Mouse (Mus musculus): ENCODE results near the gene AW011738. TPM values are rescaled to one million over a fixed set of nuclear protein-coding genes. Genes with fewer than 3 reads are reported as not detected.

AW011738 gene
- polyA plus RNA-seq, 1 experiment from 2014 or later: 2.4 TPM

- no peaks in the 10 kb centered on the region for H3K36me3 ChIP-seq (ENCODE audit: control insufficient read depth, insufficient read depth, low read length)
- H3K4me1 ChIP-seq (ENCODE audit: control insufficient read depth, insufficient read depth, low read length): peaks cover 50% of the 10 kb centered on the region
- 3% methylated on average over 35 of the region's 35 CpGs for WGBS
- peak overlapping the region; percentile 90 for H3K9ac ChIP-seq (ENCODE audit: low read length)
- H3K27ac ChIP-seq (ENCODE audit: low read length): peak overlapping the region; percentile 73
- peak overlapping the region; percentile 89 for H3K4me2 ChIP-seq (ENCODE audit: low read depth, low read length)
- ATAC-seq (ENCODE audit: insufficient read depth, low FRiP score): no peak
- no peaks in the 10 kb centered on the region for H3K9me3 ChIP-seq (replicated peaks; ENCODE audit: control insufficient read depth, low read length)
- H3K4me3 ChIP-seq (replicated peaks; ENCODE audit: low read length): peak overlapping the region; percentile 88
- H3K27me3 ChIP-seq (ENCODE audit: control insufficient read depth, insufficient read depth, low read length): no peaks in the 10 kb centered on the region
Measured at GRCm38 (mm10) chr4:156195927-156196870, 6.9 kb upstream of the AW011738 start.

DNA sequence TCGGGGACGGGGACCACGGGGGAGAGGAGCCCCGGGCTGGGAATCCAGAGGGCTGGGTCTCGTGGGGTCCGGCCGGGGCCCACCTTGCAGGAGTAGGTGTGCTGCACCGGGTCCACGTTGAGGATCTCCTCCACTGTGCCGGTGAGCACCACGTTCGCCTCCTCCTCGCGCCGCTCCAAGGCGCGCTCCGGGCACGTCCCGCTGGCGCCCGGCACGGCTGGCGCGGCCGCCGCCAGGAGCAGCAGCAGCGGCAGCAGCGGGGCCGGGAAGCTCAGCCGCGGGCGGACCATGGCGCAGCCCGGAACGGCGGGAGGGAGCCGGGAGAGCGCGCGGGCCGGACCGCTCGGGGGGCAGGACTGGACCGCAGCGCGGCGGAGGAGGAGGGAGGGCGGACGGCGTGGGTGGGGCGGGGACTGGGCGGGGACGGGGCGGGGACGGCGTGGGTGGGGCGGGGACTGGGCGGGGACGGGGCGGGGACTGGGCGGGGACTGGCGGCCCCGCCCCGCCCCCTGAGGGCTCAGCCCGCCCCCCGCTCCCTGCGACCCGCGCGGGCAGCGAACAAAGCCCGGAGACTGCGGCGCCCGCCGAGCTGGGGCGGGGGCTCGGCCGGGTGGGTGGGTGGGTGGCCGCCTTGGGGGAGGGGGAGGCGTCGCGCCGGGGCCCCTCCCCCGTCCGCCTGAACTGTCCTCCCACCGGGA is 5.8 kb upstream of the AW011738 start, which contains the start of gene Agrn:
TSS of gene Agrn (minus strand) at position 358 of the 698 bp plus-strand sequence.
- Histone ChIP-seq H3K9me3 (replicated peaks; ENCODE audit: control insufficient read depth, low read length) (no peaks in the 10 kb centered on the region), H3K4me2 (ENCODE audit: low read depth, low read length) (peak within 1 kb of the TSS; percentile 89), H3K27me3 (ENCODE audit: control insufficient read depth, insufficient read depth, low read length) (no peaks in the 10 kb centered on the region), H3K4me3 (replicated peaks; ENCODE audit: low read length) (peak within 1 kb of the TSS; percentile 88), H3K36me3 (ENCODE audit: control insufficient read depth, insufficient read depth, low read length) (no peaks in the 10 kb centered on the region), H3K4me1 (ENCODE audit: control insufficient read depth, insufficient read depth, low read length) (peaks cover 41% of the 10 kb centered on the region), H3K9ac (ENCODE audit: low read length) (peak within 1 kb of the TSS; percentile 90), H3K27ac (ENCODE audit: low read length) (peak within 1 kb of the TSS; percentile 91)
- peak; percentile 86 for ATAC-seq (ENCODE audit: insufficient read depth, low FRiP score)
- under 1% methylated on average over 31 of the region's 88 CpGs for WGBS

GRCm38 (mm10) chr4:156197829-156198205 is 5.3 kb upstream of the AW011738 start:
- ATAC-seq (ENCODE audit: insufficient read depth, low FRiP score): peak; percentile 89
- H3K9me3 ChIP-seq (replicated peaks; ENCODE audit: control insufficient read depth, low read length): no peaks in the 10 kb centered on the region
- WGBS: 0% methylated on average over 26 of the region's 26 CpGs
- H3K4me2 ChIP-seq (ENCODE audit: low read depth, low read length): peak overlapping the region; percentile 69
- H3K36me3 ChIP-seq (ENCODE audit: control insufficient read depth, insufficient read depth, low read length): no peaks in the 10 kb centered on the region
- H3K27ac ChIP-seq (ENCODE audit: low read length): peak overlapping the region; percentile 91
- no peaks in the 10 kb centered on the region for H3K27me3 ChIP-seq (ENCODE audit: control insufficient read depth, insufficient read depth, low read length)
- H3K4me3 ChIP-seq (replicated peaks; ENCODE audit: low read length): peak overlapping the region; percentile 59
- peak overlapping the region; percentile 82 for H3K9ac ChIP-seq (ENCODE audit: low read length)
- H3K4me1 ChIP-seq (ENCODE audit: control insufficient read depth, insufficient read depth, low read length): peaks cover 39% of the 10 kb centered on the region

GRCm38 (mm10) chr4:156200623-156201475 is 2.3 kb upstream of the AW011738 start, which contains the start of gene Isg15:
Gene Isg15 (minus strand): TSS chr4:156200818.
- 53% methylated on average over 10 of the region's 10 CpGs for WGBS
- H3K36me3 ChIP-seq (ENCODE audit: control insufficient read depth, insufficient read depth, low read length): no peaks in the 10 kb centered on the region
- 0 out of 2 replicates have a peak within 1 kb of the TSS, but pooled peaks have one; percentile 18 for H3K9ac ChIP-seq (ENCODE audit: low read length)
- H3K4me1 ChIP-seq (ENCODE audit: control insufficient read depth, insufficient read depth, low read length): peaks cover 19% of the 10 kb centered on the region
- H3K27ac ChIP-seq (ENCODE audit: low read length): no peak within 1 kb of the TSS
- H3K4me2 ChIP-seq (ENCODE audit: low read depth, low read length): peak within 1 kb of the TSS; percentile 36; the same call in 1 of the 2 replicates
- H3K9me3 ChIP-seq (replicated peaks; ENCODE audit: control insufficient read depth, low read length): no peaks in the 10 kb centered on the region
- no peak for ATAC-seq (ENCODE audit: insufficient read depth, low FRiP score)
- H3K27me3 ChIP-seq (ENCODE audit: control insufficient read depth, insufficient read depth, low read length): peaks cover 9% of the 10 kb centered on the region
- no peak within 1 kb of the TSS for H3K4me3 ChIP-seq (replicated peaks; ENCODE audit: low read length)

DNA sequence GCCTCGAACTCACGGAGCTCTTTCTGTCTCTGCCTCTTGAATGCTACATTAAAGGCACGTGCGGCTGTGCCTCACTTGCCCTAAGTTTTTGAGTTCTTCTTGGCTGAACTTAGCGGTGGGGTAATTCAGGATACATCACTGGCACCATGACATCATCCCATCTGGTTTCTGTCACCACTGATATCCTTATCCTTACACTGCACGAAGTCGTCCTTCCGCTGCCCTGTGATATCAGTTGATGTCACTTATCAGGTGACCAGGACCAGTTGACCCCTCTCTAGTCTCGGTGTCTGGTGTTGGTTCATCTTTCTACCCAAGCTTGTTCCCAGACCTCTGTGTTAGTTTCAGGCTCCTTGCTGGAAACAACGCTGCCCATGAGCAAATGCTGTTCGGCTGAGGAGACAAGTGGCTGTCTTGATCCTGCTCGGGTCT is 626 bp upstream of the AW011738 start:
- 33% methylated on average over 12 of the region's 12 CpGs for WGBS
- no peak for ATAC-seq (ENCODE audit: insufficient read depth, low FRiP score)
- Histone ChIP-seq H3K27ac (ENCODE audit: low read length) (no peak overlapping the region), H3K4me2 (ENCODE audit: low read depth, low read length) (peak overlapping the region; percentile 96), H3K36me3 (ENCODE audit: control insufficient read depth, insufficient read depth, low read length) (no peaks in the 10 kb centered on the region), H3K9ac (ENCODE audit: low read length) (peak overlapping the region; percentile 82), H3K4me1 (ENCODE audit: control insufficient read depth, insufficient read depth, low read length) (peaks cover 12% of the 10 kb centered on the region; the same call in 1 of the 2 replicates), H3K9me3 (replicated peaks; ENCODE audit: control insufficient read depth, low read length) (no peaks in the 10 kb centered on the region), H3K4me3 (replicated peaks; ENCODE audit: low read length) (peak overlapping the region; percentile 63), H3K27me3 (ENCODE audit: control insufficient read depth, insufficient read depth, low read length) (peaks cover 9% of the 10 kb centered on the region)

DNA sequence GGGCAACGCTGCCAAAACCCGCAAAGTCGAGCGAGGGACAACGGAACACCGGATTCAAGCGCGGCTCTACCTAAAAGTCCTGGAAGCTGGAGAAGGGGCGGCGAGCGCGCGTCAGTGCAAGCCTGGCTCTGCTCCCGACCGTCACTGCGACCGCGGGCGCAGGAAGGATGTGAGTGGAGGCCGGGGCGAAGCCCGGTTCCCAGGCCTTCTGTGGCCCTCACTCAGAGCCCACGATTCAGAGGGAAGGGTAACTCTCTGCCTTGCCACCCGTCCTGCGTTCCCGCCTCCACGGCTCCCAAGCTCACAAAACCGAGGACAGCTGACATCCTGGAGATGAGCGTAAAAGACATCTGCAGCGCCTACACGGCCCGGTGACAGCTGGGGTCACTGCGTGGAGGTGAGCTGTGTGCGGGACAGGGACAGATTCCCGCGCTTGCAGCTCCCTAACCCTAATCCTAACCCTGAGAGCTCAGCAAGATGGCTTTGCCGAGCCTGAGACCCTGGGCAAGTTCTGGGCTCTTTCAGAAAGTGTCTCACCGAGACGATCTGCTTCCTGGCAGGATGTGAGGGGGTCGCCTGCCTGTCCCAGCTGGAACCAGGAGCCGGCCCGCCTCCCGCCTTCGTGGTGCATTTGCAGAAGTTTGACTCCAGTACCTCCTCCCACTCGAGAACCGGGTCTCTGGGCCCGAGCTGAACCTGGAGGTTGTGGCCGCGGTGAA is 468 bp downstream of the AW011738 start:
- Histone ChIP-seq H3K27me3 (ENCODE audit: control insufficient read depth, insufficient read depth, low read length) (peaks cover 9% of the 10 kb centered on the region), H3K9me3 (replicated peaks; ENCODE audit: control insufficient read depth, low read length) (no peaks in the 10 kb centered on the region), H3K9ac (ENCODE audit: low read length) (peak overlapping the region; percentile 82), H3K4me2 (ENCODE audit: low read depth, low read length) (peak overlapping the region; percentile 96), H3K27ac (ENCODE audit: low read length) (peak overlapping the region; percentile 49), H3K4me3 (replicated peaks; ENCODE audit: low read length) (peak overlapping the region; percentile 63), H3K4me1 (ENCODE audit: control insufficient read depth, insufficient read depth, low read length) (peaks cover 10% of the 10 kb centered on the region; the same call in 1 of the 2 replicates), H3K36me3 (ENCODE audit: control insufficient read depth, insufficient read depth, low read length) (no peaks in the 10 kb centered on the region)
- WGBS: under 1% methylated on average over 49 of the region's 49 CpGs
- peak; percentile 41; the same call in 1 of the 2 replicates for ATAC-seq (ENCODE audit: insufficient read depth, low FRiP score)

- Histone ChIP-seq H3K36me3 (ENCODE audit: control insufficient read depth, insufficient read depth, low read length) (no peaks in the 10 kb centered on the region), H3K4me2 (ENCODE audit: low read depth, low read length) (no peak overlapping the region), H3K27me3 (ENCODE audit: control insufficient read depth, insufficient read depth, low read length) (peaks cover 9% of the 10 kb centered on the region; the same call in 1 of the 2 replicates), H3K9me3 (replicated peaks; ENCODE audit: control insufficient read depth, low read length) (no peaks in the 10 kb centered on the region), H3K9ac (ENCODE audit: low read length) (no peak overlapping the region), H3K4me1 (ENCODE audit: control insufficient read depth, insufficient read depth, low read length) (0 out of 2 replicates have a peak, but pooled peaks cover 1% of the 10 kb centered on the region), H3K4me3 (replicated peaks; ENCODE audit: low read length) (no peak overlapping the region), H3K27ac (ENCODE audit: low read length) (no peak overlapping the region)
- WGBS: 80% methylated on average over 4 of the region's 4 CpGs
- ATAC-seq (ENCODE audit: insufficient read depth, low FRiP score): no peak
Measured at GRCm38 (mm10) chr4:156208872-156209271, 5.8 kb downstream of the AW011738 start.
